Mouse (Mus musculus): ENCODE measurements at regions not wholly inside any gene's neighbourhood (a gene's known extent, or its start where the extent isn't known, plus 50 kb on each side); places are given as distances from the start of the nearest gene placed in this dataset.

DNA sequence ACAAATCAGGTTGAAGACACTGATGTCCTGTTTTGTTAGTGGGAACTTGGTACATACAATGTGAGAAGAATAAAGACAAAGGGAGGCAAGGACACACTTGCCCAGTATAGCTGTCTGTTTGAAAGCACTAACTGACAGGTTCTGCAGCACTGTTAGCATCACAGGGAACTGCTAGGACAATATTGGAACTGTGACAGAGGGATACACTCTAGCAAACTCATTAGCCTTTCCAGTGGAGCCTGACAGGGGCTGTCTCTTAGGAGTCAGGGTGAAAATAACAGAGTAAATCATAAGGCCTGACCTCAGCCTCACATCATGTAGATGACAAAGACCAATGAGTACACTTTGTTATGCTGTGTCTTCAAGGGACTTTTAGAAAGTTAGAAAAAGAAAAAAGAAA, 82.8 kb upstream of the Ufl1 start:
- DNase-seq (ENCODE audit: low spot score) (no peak), ATAC-seq (ENCODE audit: low FRiP score) (no peak)
- Histone ChIP-seq H3K27ac (ENCODE audit: low read depth, low read length) (no peak overlapping the region), H3K4me2 (ENCODE audit: low read depth, low read length, poor library complexity, severe bottlenecking) (no peak overlapping the region), H3K36me3 (ENCODE audit: insufficient read depth, low read length) (no peaks in the 10 kb centered on the region), H3K4me3 (ENCODE audit: low read depth, low read length) (no peak overlapping the region), H3K9ac (replicated peaks; ENCODE audit: low read length, poor library complexity, severe bottlenecking) (no peak overlapping the region), H3K9me3 (ENCODE audit: low read length) (no peaks in the 10 kb centered on the region), H3K27me3 (ENCODE audit: insufficient read depth, low read length) (no peaks in the 10 kb centered on the region), H3K4me1 (ENCODE audit: insufficient read depth, low read length) (no peaks in the 10 kb centered on the region)
- TF ChIP-seq CTCF (IDR thresholded peaks at IDR 0.05) = no peak

DNA sequence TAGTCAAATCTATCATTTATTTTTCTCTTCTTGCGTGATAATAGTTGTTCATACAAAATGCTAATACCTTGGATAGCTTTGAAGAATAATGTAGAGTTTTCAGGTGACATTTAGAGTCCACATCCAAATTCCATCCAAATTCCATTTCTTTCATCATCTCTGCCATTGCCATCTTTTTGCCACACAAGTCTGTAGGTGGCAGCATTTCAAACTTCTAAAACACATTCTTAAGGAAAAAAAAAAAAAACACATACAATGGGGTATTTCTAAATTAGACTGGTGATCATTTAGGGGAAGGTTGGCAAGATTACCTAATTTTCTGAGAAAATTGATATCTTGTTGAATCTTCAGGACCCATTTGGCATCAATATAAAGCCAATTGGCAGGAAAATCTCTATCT, 56.0 kb upstream of the Ufl1 start:
- Histone ChIP-seq H3K4me1 (ENCODE audit: insufficient read depth, low read length) (no peaks in the 10 kb centered on the region), H3K36me3 (ENCODE audit: insufficient read depth, low read length) (no peaks in the 10 kb centered on the region), H3K27me3 (ENCODE audit: insufficient read depth, low read length) (no peaks in the 10 kb centered on the region), H3K9ac (replicated peaks; ENCODE audit: low read length, poor library complexity, severe bottlenecking) (no peak overlapping the region), H3K9me3 (ENCODE audit: low read length) (no peaks in the 10 kb centered on the region), H3K4me2 (ENCODE audit: low read depth, low read length, poor library complexity, severe bottlenecking) (no peak overlapping the region), H3K4me3 (ENCODE audit: low read depth, low read length) (no peak overlapping the region), H3K27ac (ENCODE audit: low read depth, low read length) (no peak overlapping the region)
- peak; percentile 28 for TF ChIP-seq CTCF (IDR thresholded peaks at IDR 0.05)
- no peak for ATAC-seq (ENCODE audit: low FRiP score)
- DNase-seq (ENCODE audit: low spot score) = no peak
- WGBS = 87% methylated on average over 1 of the region's 1 CpGs
